Mouse (Mus musculus) MEL (cell line): ENCODE data around the gene Clca3b. TPM values are rescaled to one million over a fixed set of nuclear protein-coding genes. Genes with fewer than 3 reads are reported as not detected.

Experiments
- polyA plus RNA-seq, 2 experiments: library from polyadenylated mRNA; stranded (reverse) in 1 of 2; unstranded in 1 of 2; fragments of >175 nt in 1 of 2; fragments of >200 nt in 1 of 2; gene quantifications; 2 replicates each; pipeline versions ENCODE4 v1.2.1 to v1.2.4; 2012; ENCODE audit warnings: low replicate concordance in 2 of 2, low read depth in 1 of 2; ENCODE audit not compliant: insufficient read length in 2 of 2, insufficient read depth in 1 of 2, missing spikeins in 1 of 2
- total RNA-seq: library from RNA; depleted of rRNA; stranded (reverse); fragments of 300-350 nt; gene quantifications from 2 replicates; pipeline ENCODE4 v1.2.3, GENCODE M21; 2012; rRNA removed

Gene Clca3b
- total and polyA plus RNA-seq, 3 experiments = 0.11 TPM; not detected in 2

Other genes starting within 250 kb of the Clca3b start
- gene Sh3glb1, start 129.0 kb downstream of the Clca3b start, total RNA-seq = 33.9 and 39.6 TPM in 2 replicates
- gene Sh3glb1, start 129.0 kb downstream of the Clca3b start, polyA plus RNA-seq = 10 to 100 TPM; 61.9 to 89.2 TPM
- gene Clca3a1, start 88.4 kb downstream of the Clca3b start, total RNA-seq = 0.07 and 0.12 TPM in 2 replicates
- under 1 TPM in 1 of 2 experiments, not detected in 1; 0.40 TPM for gene Clca3a1, start 88.4 kb downstream of the Clca3b start, polyA plus RNA-seq
- gene Clca3a2, start 29.9 kb downstream of the Clca3b start, total RNA-seq = 0.08 and 0.13 TPM in 2 replicates
- gene Clca3a2, start 29.9 kb downstream of the Clca3b start, polyA plus RNA-seq = 1 to 10 TPM in 1 of 2 experiments, not detected in 1; 1.5 TPM
- not detected in 2 replicates for gene Clca4b, start 83.2 kb upstream of the Clca3b start, total RNA-seq
- gene Clca4b, start 83.2 kb upstream of the Clca3b start, polyA plus RNA-seq = under 1 TPM in 1 of 2 experiments, not detected in 1; 0.03 TPM
- not detected in 2 replicates for gene Clca4a, start 125.7 kb upstream of the Clca3b start, total RNA-seq
- gene Clca4a, start 125.7 kb upstream of the Clca3b start, polyA plus RNA-seq = not detected
- gene Clca1, start 183.4 kb upstream of the Clca3b start, total RNA-seq = not detected in 2 replicates
- gene Clca1, start 183.4 kb upstream of the Clca3b start, polyA plus RNA-seq = not detected